Mouse (Mus musculus) adrenal gland, adult 18-20 months (tissue): ENCODE measurements around the gene Dhx9. TPM values are rescaled to one million over a fixed set of nuclear protein-coding genes. Genes with fewer than 3 reads are reported as not detected.
"Not testable (repeated sequence)": the region's sequence is repeated elsewhere in the genome, so short reads cannot be mapped to it uniquely, and the experiment has no call there.

ENCODE experiments used
- DNase-seq, 2 experiments: peaks; one replicate each; pipeline ENCODE4 v3.0.0; 2021 to 2022; ENCODE audit warnings: low spot score in 2 of 2
- long read RNA-seq, 2 experiments: library from polyadenylated mRNA; stranded (forward); transcript quantifications; one replicate each; pipeline ENCODE4 v2.0.0; 2021
- total RNA-seq, 2 experiments: library from RNA; stranded (reverse); gene quantifications; 1 replicate in 1 of 2; 2 replicates in 1 of 2; pipeline ENCODE4 v1.2.3; 2021

Dhx9 gene
- 100 to 1,000 TPM in 1 of 2 experiments, 10 to 100 TPM in 1; 90.3 to 110 TPM for total RNA-seq
- long read RNA-seq, experiment 1, full-length matches to known transcripts = 3 of 6 reads
- long read RNA-seq, experiment 1, partial matches to known transcripts = 3 of 6 reads
- long read RNA-seq, experiment 1, other reads (novel, unspliced or antisense) = 0 of 6 reads
- long read RNA-seq, experiment 2, partial matches to known transcripts = 4 of 5 reads
- long read RNA-seq, experiment 2, other reads (novel, unspliced or antisense) = 0 of 5 reads

DNA sequence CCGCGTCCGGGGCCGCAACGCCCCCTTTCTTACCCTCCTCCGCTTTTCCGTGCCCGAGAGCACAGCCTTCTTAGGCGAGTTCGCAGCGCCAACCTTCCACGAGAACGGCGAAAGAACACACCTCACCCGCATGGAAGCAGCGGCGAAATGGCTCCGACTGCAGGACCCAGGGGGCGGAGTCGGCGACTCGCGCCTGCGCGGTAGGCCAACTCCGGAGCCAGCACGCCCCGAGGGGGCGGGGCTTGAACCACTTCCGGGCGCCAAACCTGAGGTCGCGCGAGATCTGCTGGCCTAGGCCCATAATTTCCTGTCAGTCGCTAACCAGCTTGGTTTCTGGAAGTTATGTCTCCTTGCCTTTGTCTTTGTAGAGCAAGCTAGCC is at the start of gene Dhx9:
TSS of gene Dhx9 (minus strand) at position 161 of the 380 bp plus-strand sequence.
- DNase-seq = peak; percentile 99 to 100

DNA sequence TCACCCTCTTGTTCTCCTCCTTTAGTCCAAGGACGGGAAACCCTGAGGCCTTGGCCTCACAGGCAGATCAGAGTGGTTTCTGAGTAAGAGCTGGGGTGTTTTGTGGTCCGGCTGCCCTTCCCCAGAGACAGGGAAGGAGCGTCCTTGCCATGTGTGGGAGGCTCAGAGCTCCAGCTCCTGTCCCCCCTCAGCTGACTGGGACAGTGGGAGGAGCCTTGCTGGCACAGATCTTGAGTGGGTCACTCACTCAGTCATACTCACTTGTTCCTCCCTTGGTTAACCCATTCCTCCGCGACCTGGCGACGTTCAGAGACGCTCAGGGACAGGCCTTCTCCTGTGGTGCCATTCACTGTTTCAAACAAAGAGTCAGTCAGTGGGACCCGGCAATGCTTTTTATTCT is 48.2 kb upstream of the Dhx9 start:
- peak; percentile 40 to 50 for DNase-seq

DNA sequence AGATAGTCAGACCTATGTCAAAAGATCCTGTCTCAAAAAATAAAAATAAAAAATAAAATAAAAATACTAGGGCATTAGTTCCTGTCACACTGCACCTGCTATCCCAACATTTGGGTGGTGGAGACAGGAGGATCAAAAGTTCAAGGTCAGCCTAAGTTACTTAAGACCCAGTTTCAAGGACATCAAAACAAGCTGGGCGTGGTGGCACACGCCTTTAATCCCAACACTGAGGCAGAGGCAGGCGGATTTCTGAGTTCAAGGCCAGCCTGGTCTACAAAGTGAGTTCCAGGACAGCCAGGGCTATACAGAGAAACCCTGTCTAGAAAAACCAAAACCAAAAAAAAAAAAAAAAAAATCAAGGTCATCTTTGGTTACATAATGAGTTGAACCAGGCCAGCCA is 45.4 kb upstream of the Dhx9 start:
- DNase-seq = not testable (repeated sequence)

DNA sequence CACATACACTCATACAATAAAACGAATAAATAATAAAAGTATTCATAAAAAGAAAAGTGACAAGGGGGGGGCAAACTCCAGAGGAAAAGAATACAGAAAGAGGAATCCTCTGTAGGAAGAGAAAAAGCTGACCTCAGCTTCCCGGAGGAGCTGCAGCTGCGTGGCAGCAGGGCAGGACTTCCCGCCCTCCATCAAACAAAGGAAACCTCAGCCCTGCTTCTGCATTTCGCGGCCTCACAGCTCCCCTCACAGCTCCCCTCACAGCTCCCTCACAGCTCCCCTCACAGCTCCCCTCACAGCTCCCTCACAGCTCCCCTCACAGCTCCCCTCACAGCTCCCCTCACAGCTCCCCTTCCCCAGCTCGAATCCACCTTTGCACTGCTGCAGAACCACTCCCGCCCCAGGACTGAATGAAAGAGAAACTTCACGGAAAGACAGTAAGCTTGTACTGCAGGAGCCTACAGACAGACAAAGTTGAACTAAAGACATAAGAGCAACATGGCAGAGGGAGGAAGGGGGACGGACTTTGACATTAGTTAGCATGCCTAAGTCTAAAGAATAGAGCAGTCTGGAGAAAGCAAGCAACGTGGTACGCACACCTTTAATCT is 44.9 kb upstream of the Dhx9 start:
- DNase-seq = peak in 1 of 2 experiments; percentile 28

DNA sequence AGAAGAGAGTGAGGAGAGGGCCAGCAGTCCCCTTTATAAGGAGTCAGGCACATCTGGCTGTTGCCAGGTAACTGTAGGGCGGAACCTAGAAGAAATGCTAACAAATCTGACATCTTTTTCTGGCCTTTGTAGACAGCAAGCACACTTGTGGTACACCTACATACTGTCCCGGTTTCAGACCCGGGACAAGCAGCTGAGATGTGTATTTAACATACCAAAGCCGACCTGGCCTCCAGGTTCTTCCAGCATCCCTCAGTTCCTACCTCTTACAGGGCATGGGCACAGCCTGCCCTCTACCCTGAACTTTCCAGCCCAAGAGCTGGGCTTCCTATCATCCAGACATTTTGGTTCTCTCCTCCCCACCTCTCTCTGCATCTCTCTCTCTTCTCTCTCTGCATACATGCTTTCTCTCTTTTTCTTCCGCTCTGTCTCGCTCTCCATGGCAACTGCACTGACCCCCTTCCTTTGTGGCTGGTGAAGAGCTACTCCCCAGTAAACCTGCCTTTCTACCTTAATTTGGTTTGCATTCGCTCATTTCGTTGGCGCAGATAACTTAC is 44.3 kb upstream of the Dhx9 start:
- DNase-seq = no peak

DNA sequence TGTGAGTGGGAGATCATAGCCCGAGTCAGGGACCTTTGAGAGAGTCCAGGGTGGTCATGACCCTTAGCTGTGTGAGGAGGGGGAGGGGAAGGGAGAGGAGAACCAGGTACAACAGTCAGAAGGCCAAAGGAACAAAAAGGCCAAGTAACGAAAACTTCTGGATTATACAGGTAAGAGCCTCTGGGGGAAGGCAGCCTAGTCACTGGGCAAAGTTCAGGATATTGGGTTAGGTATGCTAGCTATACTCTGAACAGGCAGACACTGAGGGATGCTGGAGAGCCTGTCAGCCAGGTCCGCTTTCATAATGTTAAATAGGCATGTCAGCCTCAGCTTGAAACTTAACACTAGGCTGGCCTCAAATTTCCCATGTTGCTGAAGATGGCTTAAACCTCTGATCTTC is 34.7 kb upstream of the Dhx9 start:
- DNase-seq = no peak

DNA sequence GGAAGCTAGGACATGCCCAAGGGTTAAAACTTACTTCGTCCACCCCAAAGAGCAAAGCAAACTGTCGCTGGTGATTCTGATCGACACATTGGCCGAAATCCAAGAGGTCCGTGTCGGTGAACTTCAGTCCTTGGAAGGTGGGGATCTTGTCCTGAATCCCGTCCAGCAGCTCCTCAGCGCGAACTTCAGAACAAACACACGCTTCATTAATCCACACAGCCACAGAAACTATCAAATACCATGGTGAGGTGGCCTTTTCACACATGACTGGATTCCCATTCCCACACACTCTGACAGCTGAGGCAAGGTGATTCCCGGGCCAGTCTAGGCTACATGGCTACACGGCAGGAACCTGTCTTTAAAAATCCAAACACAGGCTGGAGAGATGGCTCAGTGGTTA is 27.9 kb upstream of the Dhx9 start:
- no peak for DNase-seq

DNA sequence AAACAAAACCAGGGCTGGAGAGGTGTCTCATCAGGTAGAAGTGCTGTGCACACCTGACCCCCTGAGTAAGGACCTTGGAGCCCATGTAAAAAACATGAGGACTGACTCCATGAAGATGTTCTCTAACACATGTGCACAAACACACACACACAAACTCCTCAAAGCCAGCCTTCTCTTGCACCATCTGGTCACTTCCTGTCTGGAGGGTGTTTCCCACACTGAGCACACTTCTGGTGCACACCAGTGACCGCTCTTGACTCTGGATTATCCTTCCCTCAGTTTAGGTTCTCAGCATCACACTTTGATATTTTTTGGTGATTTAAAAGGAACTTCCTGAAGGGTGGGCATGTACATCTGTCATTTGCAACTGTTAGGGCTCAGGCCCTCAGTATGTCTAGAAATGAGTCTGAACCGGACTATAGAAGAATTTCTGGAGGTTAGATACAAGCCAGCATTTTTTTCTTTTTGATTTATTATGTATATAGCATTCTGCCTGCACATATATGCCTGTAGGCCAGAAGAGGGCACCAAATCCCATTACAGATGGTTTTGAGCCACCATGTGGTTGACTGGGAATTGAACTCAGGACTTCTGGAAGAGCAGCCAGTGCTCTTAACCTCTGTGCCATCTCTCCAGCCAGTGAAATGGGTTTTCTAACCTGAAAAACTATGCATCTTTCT is 23.0 kb upstream of the Dhx9 start:
- no peak for DNase-seq

DNA sequence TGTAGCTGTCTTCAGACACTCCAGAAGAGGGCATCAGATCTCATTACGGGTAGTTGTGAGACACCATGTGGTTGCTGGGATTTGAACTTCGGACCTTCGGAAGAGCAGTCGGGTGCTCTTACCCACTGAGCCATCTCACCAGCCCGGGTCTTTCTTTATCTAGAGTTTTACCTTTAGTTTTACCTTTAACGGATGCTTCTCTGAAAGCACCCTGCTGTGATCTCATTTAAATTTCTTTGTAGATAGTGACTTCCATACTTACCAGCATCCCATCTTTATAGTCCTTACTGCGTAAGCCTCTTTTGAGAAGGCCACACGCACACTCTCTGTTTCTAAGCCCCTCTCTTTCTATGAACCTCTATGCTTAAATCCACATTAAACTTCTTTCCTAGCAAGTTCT is 22.1 kb upstream of the Dhx9 start:
- not testable (repeated sequence) for DNase-seq

DNA sequence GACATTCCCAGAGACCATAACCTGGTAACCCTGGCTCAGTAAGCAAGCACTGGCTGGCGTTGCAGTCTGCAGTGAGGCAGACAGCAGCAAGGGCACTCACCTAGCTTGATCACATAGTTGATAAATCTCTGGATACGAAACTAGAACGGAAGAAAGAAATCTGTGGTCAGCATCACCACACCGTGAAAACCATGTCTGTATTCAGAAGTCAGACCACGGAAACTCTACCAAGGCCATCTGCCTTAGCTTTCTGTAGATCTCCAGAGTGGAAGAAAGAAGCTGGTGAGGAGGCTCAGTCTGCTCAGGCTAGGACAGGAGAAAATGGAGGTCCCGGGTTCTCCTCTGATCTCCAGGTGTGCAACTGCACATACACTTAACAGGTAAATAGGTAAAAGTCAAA is 21.6 kb upstream of the Dhx9 start:
- no peak for DNase-seq

DNA sequence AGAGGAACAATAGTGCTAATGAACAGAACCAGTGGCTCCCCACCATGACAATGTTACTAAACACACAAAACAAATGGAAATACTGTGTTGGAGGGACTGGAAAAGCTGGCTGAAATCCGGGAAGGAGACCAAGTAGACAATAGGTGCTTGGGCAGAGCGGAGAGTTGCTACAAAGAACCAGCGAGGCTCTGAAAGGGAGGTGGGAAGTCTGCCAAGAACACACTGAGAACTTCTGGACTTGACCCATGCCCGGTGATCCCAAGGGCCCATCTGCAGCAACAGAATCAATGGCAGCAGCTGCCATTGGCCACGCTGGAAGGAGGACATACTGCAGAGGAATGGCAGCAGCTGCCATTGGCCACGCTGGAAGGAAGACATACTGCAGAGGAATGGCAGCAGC is 18.8 kb upstream of the Dhx9 start:
- DNase-seq = peak in 1 of 2 experiments; percentile 38

DNA sequence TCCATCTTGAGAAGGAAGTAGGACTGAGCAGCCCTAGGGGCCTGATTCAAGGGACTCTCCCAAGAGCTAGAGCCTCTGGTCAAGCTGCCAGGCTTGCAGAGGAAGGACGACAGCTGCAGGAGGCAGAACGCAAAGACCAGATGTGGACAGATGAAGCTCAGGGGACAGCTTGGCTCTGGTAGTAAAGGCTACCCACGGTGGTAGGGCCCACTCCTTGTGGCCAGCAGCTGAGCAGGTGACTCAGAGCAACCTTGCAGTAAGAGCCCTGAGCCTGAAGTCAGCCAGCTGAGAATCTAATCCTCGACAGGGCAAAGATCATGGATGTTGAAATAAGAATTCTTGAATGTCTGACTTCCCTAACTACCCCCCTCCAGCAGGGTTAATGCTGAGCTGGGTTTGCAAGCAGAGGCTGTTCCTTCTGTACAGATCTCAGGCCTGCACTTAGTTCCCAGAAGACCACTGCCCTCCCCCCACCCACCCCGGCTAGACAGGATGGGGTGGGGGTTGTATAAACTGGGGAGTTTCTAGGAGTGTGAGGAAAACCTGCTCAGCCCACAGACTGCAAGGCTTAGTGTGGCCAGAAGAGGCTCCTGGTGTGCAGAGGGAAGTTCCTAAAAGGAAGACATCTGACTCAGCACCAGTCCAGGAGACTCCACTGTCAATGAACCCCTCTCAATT is 14.3 kb upstream of the Dhx9 start:
- no peak for DNase-seq

DNA sequence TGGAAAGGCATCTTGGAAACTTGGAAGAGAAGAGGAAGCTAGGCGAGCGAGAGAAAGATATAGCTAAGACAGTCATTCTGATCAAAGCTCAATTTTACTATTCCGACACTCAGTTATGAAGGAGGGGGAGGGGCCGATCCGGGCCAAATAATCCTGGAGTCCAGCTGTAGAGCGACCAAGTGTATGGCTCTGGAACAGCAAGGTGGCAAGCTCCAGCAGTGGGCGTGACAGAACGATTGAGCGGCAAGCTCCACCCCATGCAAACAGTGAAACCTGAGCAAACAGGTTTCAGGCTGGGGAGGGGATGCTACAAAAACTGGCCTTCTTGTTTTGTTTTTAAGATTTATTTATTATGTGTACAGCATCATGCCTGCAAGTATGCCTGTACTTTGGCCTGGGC is 12.6 kb upstream of the Dhx9 start:
- no peak for DNase-seq

DNA sequence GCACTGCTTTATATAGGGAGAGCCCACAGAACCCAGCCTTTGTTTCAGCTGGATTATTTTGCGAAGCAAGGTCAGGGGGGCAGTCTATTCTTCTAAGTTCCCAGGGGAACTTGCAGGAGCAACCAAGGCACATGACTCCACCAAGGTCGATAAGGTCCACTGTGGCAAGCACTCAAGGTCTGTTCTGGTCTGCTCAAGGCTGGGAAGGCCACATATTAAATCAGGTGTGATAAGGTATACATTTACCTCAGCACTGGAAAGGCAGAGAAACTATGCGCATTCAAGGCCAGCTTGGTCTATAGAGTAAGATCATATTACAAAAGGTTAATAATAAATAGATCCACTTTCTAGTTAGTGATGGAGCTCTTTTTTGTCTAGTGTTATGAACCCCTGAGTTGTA is 8.6 kb upstream of the Dhx9 start:
- DNase-seq = no peak

DNA sequence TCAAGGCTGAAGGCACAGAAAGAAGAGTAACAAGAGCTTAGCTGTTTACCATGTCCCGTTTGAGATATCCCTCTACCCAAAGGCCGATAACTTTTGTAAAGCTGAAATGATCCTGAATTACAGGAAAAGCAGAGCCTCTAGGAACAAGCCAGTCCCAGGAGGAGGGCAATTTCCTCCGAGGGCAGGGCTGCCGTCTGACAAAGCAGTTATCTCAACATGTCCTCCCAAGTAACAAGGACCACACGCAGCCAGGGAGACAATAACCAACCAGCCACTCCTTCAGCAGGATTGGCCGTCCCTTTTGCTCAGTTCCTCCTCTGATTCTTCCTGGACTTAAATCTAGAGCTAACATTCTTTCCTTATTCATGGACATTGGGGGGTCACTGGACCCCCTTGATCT is 6.5 kb upstream of the Dhx9 start:
- no peak for DNase-seq

DNA sequence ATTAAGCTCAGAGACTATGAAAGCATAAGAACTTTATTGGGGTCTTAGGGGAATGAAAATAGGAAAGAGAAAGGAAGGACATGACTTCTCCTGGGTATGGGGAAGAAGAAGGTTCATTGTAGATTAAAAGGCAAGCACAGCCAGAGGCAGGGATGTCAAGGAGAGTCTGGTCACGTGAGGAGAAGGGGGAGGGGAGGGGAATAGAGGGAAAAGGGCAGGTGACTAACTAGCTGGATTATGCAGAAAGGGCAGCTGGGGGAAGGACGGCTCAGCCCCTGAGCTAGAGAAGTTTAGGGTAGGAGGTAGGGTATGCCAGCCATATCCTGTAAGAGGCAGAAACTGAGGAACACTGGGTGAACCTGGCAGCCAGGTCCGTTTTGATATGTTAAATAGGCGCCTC is 5.9 kb upstream of the Dhx9 start:
- peak in 1 of 2 experiments; percentile 38 for DNase-seq

DNA sequence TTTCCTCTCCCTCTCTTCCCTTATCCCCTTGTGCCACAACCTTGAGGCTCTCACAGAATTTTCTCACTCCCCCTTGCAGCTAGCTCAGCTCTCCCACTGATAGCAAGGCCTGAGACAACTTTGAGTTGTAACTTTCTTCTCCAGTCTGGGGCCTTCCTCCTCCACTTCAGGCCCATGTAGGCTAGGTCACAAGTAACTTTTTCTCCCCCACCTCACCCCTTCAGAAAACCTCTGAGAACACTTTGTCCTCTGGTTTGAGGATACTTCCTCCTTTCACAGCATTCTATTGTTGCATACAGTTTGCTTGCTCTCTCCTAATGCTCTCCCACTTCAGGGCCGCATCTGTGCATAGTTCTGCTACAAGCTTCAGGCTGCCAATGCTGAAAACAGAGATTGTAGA is 4.4 kb upstream of the Dhx9 start:
- no peak for DNase-seq

DNA sequence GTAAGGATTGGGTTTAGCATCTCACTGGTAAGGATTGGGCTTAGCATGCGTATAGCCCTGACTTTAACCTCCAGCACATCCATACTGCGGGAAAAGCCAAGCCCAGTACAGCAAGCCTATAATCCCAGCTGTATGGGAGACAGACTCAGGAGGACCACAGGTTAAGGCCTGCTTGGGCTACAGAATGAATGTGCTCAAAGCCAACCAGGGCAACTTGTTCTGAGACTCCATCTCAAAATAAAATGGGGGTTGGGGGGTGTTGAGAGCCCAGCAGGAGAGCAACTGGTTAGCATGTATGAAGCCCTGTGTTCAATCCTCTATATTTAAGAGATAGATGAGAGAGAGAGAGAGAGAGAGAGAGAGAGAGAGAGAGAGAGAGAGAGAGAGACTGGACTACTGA is 3.9 kb upstream of the Dhx9 start:
- DNase-seq = no peak

DNA sequence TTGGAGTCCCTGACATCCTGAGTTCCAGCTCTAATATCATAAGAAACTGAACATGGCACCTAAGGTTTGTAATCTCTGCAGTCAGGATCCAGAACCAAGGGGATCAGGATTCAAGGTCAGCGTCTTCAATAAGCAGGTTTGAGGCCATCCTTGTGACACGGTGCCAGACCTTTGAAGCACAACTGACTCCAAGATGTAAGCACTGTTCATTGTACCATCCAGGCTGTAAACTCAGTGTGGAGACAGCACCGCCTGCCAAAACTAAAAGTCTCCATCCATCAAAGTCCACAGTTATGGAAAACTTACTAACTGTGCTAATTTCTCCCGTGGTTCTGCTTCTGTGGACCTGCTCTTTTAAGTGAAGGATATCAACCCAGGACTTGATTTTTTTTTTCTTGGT is 2.5 kb upstream of the Dhx9 start:
- no peak for DNase-seq

DNA sequence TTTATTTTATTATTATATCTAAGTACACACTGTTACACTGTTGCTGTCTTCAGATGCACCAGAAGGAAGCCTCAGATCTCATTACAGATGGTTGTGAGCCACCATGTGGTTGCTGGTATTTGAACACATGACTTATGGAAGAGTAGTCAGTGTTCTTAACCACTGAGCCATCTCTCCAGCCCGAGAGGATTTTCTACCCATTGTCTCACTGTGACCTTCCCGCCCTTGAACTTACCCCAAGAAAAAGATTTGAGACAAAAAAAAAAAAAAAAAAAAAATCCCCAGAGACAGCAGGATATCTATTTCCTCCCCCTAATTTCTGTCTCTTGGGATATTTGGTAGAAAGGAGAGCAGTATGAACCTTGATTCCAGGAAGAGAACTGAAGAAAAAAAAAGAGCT is 2.1 kb upstream of the Dhx9 start:
- DNase-seq = no peak

DNA sequence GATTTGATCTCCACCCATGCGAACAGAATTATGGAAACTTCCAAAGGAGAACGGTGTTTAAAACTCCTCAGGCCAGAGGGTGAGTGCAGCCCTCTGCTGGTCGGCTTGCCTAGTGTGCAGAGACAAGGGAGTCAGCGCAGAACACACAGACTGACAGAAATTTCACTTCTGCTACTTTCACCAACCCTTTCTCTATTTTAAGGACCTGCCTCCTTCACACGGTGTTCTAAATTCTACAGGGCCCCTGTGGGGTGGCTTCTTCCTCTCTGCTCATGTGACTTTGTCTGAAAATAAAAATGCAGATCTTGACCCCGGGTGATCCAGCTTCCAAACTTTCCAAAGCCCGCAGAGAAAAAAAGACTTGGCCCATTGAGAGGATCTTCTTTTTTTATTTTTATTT is 1.7 kb upstream of the Dhx9 start:
- DNase-seq = no peak
